Mouse (Mus musculus) regulatory T cell (primary cell): ENCODE results near the gene Aifm1.

ENCODE experiments used
- in situ Hi-C: fragments of 300-600 bp; cut with MboI, MseI; formaldehyde crosslinking; loops from one replicate; pipeline ENCODE4 v1.15.1; 2025; ENCODE audit warnings: high pct_unique_total_duplicates

Gene Aifm1

GRCm38 (mm10) chrX:48513166-48513807 lies at the start of gene Aifm1:
Aifm1 (minus strand) TSS chrX:48513563.
- in situ Hi-C loops, result no loop called here

GRCm38 (mm10) chrX:48532175-48532574 lies 18.8 kb upstream of the Aifm1 start:
- in situ Hi-C loops, result no loop called here

DNA sequence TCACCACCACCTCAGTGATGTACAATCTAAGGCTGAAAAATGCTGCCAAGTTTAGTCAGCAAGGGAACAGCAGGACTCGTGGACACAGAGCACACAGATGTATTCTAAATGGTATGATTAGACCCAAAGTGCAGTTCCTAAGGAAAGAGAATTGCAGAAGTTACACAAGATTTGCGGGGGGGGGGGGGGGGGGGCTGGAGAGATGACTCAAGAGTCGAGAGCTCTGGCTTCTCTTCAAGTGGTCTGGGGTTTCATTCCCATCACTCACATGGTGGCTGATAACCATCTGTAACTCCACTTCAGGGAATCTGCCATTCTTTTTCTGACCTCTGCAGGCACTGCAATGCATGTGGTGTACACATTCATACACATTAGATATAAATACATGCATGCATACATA lies 13.1 kb upstream of the Aifm1 start:
- in situ Hi-C loops, result no loop called here

DNA sequence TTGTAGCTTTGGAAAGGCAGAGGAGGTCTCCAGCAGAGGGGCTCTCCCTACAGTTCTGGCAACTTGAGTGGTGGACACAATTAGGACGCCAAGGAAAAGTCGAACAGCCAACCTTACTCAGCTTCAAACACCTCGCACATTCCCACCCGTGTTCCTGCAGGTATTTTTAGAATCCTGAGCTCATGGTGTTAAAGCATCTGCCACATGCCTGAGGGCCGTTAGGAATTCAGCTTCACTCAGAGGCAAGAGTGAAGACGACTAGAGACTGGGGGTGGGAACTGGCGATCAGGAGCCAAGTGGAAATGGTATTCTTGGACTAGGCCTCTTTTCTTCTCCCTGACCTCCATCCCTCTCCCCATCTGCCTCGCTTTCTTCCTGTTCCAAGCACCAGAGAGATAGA lies 12.5 kb upstream of the Aifm1 start:
- in situ Hi-C loops, result no loop called here

DNA sequence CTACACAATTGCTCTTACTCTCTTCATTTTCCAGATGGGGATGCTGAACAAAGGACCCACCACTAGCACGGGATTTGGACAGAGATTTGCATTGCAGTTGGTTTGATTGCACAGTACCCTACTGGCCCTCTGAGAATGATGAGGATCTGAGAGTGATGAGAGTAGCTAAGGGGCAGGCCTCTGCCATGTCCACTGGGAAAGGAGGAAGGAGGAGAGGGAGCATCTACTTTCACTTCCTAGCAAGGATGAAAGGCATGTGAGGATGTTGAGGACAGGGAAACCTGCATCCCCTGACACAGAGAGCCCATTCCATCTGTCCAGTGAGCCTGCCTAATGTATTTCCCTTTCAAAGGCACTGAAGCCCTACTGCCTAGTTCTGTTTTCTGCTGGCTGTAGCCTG lies 12.0 kb upstream of the Aifm1 start:
- in situ Hi-C loops, result no loop called here

- in situ Hi-C loops, result no loop called here
Measured at GRCm38 (mm10) chrX:48523512-48523911, 10.1 kb upstream of the Aifm1 start.

- in situ Hi-C loops, result no loop called here
Measured at GRCm38 (mm10) chrX:48521651-48522050, 8.3 kb upstream of the Aifm1 start.

DNA sequence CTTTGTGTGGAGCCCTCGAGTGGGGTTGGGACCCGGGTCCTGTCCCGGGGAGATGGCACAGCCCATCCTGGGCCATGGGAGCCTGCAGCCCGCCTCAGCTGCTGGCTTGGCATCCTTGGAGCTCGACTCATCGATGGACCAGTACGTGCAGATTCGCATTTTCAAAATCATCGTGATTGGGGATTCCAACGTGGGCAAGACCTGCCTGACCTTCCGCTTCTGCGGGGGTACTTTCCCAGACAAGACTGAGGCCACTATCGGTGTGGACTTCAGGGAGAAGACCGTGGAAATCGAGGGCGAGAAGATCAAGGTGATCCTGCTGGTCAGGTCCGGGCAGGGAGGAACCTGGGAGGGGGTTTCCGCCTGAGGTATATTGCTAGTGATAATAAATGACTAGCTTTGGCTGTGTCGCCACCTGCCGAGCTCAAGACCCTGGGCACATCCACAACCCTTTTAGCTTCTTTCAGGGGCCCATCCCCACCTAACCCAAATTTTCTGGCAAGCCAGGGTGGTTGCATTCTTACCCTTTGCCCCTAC lies 6.3 kb upstream of the Aifm1 start:
- in situ Hi-C loops, result no loop called here

GRCm38 (mm10) chrX:48518808-48519548 lies 5.6 kb upstream of the Aifm1 start, which contains the start of gene Rab33a:
Rab33a (plus strand) TSS chrX:48519285.
- in situ Hi-C loops, result no loop called here

DNA sequence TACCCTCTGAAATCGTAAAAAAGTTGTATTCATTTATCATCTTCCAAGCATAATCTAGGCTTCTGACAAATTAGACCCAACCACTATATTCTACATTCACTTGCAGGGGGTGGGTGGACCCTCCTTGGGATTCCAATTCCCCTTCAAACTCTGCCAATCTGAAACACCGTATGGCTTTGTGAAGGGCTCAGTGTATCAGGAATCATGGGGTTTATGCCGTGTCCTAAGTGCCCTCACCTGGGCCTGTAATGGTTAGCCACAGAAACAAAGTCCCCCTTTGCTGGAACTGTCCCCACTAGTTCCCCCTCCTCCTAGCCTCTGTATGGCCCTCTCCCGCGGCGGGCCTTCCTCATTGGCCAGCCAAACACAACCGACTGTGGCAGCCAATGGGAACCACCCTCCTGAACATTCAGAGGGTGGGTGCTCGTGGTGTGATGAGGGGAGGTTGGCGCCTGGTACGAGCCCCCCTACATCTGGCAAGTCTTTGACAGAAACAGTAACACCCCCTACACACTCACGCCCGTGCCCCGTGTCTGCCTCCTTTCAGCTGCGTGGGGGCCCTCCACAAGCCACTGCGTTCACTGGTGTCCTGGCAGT lies 4.9 kb upstream of the Aifm1 start:
- in situ Hi-C loops, result no loop called here

- in situ Hi-C loops, result no loop called here
Measured at GRCm38 (mm10) chrX:48513824-48514223, 461 bp upstream of the Aifm1 start.

DNA sequence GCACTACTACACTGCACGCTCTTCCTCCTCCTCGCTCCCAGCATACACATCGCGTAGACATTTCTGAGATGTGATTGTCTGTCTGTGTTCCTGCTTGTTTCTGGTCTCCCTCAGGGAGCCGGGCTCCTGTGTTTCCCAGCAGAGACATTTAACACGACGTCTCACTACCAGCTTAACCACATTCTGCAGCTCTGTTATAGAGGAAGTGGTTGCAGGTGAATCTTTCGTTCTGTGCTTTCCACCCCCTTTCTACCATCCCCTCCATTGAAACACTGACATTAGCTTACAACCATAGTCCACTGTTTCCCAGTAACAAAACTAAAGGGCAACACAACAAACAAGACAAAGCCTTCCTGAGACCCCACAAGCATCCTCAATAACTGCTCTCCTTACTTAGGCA lies 19.6 kb downstream of the Aifm1 start:
- in situ Hi-C loops, result no loop called here

GRCm38 (mm10) chrX:48481687-48482086 lies 31.7 kb downstream of the Aifm1 start:
- in situ Hi-C loops, result no loop called here

DNA sequence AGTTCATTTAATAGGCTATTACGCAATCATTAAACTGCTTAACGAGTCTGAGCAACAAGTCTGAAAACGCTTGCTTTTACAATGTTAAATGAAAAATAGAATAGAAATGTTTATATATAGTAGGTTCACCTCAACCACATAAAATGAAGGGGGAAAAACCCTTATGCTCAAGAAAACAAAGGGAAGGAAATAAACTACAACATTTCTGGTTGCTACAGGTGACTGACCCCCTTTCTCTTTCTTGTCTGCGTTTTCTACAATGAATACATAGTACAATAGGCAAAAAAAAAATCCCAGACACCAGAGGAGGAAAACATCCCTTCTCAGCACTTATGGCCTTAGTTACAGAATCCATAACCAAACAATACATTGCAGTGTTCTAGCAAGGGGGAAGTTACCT lies 32.3 kb downstream of the Aifm1 start:
- in situ Hi-C loops, result no loop called here

DNA sequence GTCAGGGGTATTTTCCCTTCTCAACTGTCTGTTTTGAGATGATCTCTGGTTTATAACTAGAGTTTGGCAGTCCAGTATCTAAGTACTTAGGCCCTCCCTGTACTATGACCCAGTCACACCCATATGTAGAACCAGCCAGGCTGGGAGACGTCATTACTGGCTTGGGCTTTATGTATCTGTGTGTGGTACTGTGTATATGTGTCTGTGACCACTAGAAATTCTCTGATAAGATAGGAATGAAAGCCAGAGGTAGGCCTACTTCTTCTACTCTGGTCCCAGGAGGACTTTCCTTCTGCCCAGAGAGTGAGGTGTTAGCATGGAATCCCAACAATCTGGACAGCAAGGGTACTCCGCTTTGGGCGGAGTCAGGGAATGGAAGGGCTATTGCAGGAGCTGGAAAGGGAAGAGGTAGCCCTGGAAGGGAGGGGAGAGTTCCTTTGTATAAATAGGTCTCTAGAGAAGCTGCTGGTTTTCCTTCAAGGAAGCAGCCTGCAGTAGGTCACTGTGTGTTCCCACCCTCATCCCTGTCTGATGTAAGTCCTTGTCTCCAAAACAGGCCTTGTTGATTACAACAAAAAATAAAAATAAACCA lies 45.9 kb downstream of the Aifm1 start:
- in situ Hi-C loops, result no loop called here

- in situ Hi-C loops, result no loop called here
Measured at GRCm38 (mm10) chrX:48466174-48466573, 47.2 kb downstream of the Aifm1 start.

GRCm38 (mm10) chrX:48464436-48464835 lies 48.9 kb downstream of the Aifm1 start:
- in situ Hi-C loops, result no loop called here

- in situ Hi-C loops, result no loop called here
Measured at GRCm38 (mm10) chrX:48463636-48464035, 49.7 kb downstream of the Aifm1 start.

GRCm38 (mm10) chrX:48462754-48463507 lies 50.4 kb downstream of the Aifm1 start, which contains the start of gene Elf4:
Elf4 (minus strand) TSS chrX:48463132.
- in situ Hi-C loops, result no loop called here

DNA sequence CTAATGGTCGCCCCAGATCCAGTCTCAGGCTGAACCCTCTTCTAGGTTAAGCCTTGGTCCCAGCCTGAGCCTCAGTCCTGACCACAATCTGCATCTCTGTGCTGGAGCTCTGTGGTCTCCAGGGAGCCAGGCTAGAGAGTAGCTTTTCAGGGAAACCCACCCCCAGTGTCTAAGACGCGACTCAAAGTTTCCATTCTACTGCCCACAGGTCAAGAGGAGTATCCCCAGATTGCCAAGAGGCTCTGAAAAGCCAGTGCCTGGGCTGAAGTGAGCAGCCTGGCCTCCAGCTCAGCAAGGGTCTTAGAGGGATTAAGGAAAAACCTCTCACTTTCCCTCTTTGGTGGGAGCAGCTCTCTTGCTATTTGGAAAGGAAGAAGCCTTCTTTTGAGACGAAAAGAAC lies 51.1 kb downstream of the Aifm1 start:
- in situ Hi-C loops, result no loop called here

- in situ Hi-C loops, result no loop called here
Measured at GRCm38 (mm10) chrX:48461006-48461405, 52.4 kb downstream of the Aifm1 start.
